Mouse (Mus musculus) left cerebral cortex, postnatal 14 days (tissue): ENCODE measurements at regions not wholly inside any gene's neighbourhood (a gene's known extent, or its start where the extent isn't known, plus 50 kb on each side); places are given as distances from the start of the nearest gene placed in this dataset.

Experiments used
- DNase-seq, 2 experiments: peaks; one replicate each; pipeline ENCODE4 v3.0.0; 2021 to 2022; ENCODE audit warnings: low spot score in 2 of 2, mixed read lengths in 1 of 2
- intact Hi-C: fragments of 180-260 bp; cut with DNase I; formaldehyde crosslinking; loops from one replicate; pipeline ENCODE4 v1.15.1; 2025

DNA sequence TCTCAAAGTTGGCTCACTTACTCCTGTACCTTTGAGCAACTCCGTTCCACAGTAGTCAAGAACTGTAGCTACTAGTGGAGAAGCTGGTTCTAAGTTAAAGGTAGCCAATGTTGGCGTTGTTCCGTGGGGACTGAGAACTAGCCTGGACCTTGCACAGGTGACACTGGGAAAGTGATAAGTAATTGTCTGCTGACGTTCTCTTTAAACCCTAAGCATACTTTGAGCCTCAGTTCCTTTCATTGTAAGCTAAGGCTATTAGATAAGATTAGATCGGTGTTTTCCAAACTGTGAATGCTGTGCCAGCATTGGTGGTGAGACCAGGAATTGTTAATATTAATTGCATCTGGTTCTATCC lies 139.2 kb upstream of the Slc24a5 start:
- DNase-seq: no peak
- intact Hi-C loops: loop anchor here (2.0 to 5.0 kb wide), 3 partner anchors 316 to 1616 kb away; no protein-coding TSS in a partner anchor

- peak in 1 of 2 experiments; percentile 12 for DNase-seq
- intact Hi-C loops: loop anchor here (10.0 kb wide), 1 partner anchor 284 kb away; no protein-coding TSS in a partner anchor
Measured at GRCm38 (mm10) chr2:124930719-124931118, 137.2 kb upstream of the Slc24a5 start.

GRCm38 (mm10) chr2:124932566-124932965 lies 135.4 kb upstream of the Slc24a5 start:
- DNase-seq: no peak
- intact Hi-C loops: loop anchor here (10.0 kb wide), 1 partner anchor 282 kb away; no protein-coding TSS in a partner anchor

DNA sequence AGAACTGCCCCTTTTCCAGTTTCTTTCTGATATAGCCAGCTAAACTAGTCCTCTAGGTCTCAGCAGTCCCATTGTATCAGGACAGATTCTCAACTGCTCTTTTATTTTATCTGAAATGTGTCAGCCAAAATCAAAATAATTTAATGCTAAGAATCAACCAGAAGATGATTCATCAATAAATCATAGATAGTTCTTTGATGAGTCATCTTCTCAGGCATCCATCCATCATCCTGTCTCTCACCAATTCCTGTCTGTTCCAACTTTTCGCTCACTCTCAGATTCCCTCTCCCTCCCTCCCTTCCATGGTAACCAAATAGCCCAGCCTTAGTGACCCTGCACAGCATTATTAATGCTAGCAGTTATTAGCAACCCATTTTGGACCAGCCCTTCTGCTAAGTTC lies 134.0 kb upstream of the Slc24a5 start:
- intact Hi-C loops: loop anchor here (10.0 kb wide), 1 partner anchor 281 kb away; no protein-coding TSS in a partner anchor
- DNase-seq: no peak

- intact Hi-C loops: no loop called here
- no peak for DNase-seq
Measured at GRCm38 (mm10) chr2:124948263-124948781, 119.6 kb upstream of the Slc24a5 start.

DNA sequence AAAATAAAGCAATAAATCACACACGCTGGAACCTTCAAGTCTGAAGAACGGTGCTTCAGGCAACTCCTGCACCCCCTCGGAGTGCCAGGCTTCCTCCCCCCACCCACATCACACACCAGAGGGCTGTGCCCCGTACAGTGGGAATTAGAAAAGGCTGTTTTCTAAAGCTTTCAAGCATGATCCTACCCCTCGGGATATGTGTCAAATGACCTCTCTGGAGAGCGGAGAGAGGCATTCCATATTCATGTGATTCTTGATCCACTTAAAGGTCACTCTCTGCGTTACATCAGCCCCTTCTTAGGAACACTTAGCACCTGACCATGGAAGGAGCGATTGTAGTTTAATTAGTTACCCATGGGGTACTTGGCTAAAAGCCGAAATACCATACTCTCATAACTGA lies 119.1 kb upstream of the Slc24a5 start:
- no peak for DNase-seq
- intact Hi-C loops: no loop called here

GRCm38 (mm10) chr2:124952212-124952611 lies 115.7 kb upstream of the Slc24a5 start:
- intact Hi-C loops: no loop called here
- no peak for DNase-seq

DNA sequence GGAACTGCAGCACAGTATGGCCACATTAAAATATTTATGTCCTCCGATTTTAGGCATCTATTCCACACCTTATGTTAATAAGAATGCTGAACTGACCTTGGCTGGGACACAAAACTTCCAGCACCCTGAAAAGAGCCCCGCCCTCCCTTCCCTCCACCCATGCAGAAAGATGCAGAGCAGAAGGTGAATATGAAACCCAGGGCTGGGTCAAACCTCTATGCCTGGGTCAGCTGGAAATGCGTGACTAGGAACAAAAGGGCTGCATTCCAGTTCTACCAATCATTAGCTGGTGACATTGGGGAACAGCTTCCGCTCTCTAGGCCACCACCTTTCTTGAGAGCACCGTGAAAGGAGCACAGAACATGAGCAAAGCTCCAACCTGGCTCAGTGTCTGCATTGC lies 114.9 kb upstream of the Slc24a5 start:
- no peak for DNase-seq
- intact Hi-C loops: no loop called here

DNA sequence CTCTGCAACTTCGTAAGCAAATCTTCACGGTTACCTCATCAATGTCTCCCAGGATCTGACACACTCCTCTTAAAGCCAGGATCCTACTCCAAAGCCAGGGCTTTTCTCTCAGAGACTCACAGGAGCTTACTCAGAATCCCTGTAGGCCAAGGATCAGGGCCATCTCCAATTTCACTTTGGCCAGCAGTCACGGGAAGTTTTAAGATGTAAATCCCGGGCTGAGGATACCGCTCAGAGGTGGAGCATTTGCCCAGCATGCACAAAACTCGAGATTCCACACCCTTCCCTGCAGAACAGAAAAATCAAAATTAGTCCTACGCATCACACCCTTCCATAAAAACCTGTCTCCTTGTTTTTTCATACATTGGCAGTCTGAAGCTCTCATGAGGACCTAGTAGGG lies 112.1 kb upstream of the Slc24a5 start:
- intact Hi-C loops: no loop called here

DNA sequence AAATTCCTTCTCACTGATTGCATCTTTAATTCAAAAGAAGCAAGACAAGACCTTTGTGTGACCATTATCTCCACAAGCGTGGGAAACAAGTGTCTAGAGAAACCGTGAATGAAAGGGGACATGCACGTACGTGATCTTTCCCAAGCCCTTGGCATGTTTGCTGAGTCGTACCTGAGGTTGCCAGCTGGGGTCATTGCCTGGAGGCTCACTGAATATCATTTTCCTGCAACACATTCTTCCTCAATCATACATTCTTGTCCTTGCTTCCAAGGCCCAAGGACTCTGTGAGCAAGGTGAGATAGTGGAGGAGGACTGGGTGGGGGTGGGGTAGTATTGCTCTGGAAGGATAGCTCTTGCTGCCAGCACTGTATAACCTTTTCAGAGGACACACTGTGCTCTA lies 108.5 kb upstream of the Slc24a5 start:
- intact Hi-C loops: no loop called here

More for the DNA sequence above, 112.1 kb upstream of the Slc24a5 start:
- DNase-seq: no peak

DNA sequence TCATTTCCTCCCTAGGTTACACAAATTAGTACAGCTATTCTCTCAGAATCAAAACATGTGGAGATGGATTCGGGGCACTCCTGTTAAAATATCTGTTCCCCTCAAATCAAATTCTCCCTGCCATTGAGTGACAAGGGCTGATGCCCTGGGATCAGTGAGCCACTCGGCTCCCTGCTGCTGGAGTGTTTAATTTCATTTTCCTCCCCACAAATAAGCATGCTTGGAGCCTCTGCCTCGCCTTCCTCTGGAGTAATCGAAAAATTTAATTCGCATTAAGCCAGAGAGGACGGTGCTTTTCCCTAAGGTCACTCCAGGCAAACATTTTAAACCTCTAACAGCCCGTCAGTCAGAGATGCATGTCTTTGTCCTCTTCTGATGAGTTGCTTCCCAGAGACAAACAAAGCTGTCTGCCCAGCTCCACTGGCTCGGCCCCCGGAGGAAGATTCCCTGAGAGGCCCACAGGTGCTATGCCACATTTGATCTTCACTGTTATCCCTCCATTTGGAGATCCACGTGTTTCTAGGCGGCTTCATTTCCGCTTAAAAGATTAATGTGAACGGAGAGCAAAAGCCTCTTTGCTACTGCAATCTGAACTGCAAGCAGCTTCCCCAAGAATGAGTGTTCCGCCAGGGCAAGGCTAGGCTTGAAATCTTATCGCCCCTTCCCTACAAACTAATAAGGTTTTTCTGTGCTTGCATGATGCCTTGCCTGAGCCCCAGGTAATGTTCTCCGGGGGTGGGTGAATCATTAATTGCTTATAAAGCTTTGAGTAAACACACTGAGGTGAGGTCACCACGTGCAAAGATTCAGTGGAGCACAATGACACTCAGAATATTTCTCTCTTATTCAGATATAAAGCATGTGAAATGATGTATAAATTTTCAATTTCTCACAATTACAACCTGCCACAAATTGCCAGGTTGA lies 95.8 kb upstream of the Slc24a5 start:
- intact Hi-C loops: no loop called here
- no peak for DNase-seq

More for the DNA sequence above, 108.5 kb upstream of the Slc24a5 start:
- no peak for DNase-seq

- intact Hi-C loops: no loop called here
- DNase-seq: peak in 1 of 2 experiments; percentile 22
Measured at GRCm38 (mm10) chr2:124975106-124975505, 92.8 kb upstream of the Slc24a5 start.

DNA sequence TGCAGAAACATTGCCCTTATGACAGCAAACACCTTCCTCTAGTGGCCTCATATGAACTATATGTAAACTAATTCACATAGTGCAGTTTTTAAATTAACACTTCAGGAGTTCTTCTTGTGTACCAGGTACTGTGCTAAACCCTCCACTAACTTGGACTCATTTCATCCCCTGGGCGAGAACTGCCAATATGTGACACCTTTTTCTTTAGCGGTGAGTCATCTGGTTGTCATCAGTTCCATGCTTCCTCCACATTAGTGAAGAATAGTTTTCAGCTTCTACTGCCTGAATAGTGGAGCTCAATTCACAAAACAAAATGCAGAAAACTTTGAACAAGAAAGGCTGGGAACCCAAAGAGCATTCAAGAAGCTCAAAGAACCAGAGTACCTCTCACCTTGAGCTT lies 76.9 kb upstream of the Slc24a5 start:
- DNase-seq: no peak
- intact Hi-C loops: no loop called here

- intact Hi-C loops: no loop called here
- no peak for DNase-seq
Measured at GRCm38 (mm10) chr2:125015007-125015406, 52.9 kb upstream of the Slc24a5 start.

DNA sequence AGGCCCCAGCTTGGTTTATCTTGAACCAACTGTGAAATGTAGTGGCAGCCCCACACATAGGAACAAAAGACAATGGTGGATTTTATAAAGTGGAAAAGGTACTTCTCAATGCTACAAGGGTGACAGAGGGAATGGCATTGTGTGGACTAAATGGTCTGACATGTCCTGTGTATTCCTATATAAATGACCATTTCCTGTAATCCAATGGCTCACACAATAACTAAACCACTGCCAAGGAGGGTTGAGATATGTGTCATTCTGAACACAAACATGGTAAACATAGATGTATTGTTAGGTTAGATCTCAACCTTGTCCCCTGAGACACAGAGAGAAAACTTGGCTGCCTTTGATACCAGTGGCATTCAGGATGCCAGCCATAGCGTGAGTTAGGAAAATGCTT lies 51.0 kb upstream of the Slc24a5 start:
- intact Hi-C loops: no loop called here
- DNase-seq: no peak
